Mouse (Mus musculus) embryonic facial prominence, embryonic 15.5 days (tissue): ENCODE measurements around the gene Paqr7. TPM values are rescaled to one million over a fixed set of nuclear protein-coding genes. Genes with fewer than 3 reads are reported as not detected.

ENCODE experiments used
- ATAC-seq: fragments of 200-750 bp; cut with Nextera tagmentation; 2 replicates; pipeline ENCODE4 v1.8.0; 2017; ENCODE audit warnings: low read depth, moderate TSS enrichment; ENCODE audit not compliant: insufficient number of reproducible peaks, low FRiP score, low TSS enrichment
- H3K27ac ChIP-seq: fragments of 300-500 bp; sonication (generic); replicated peaks from 2 replicates; pipeline ENCODE4 v1.5.1; 2015; ENCODE audit warnings: mild to moderate bottlenecking, inconsistent platforms
- H3K27me3 ChIP-seq: fragments of 300-500 bp; sonication (generic); 2 replicates; pipeline ENCODE4 v1.6.1; 2015; ENCODE audit warnings: inconsistent platforms
- H3K36me3 ChIP-seq: fragments of 300-500 bp; sonication (generic); 2 replicates; pipeline ENCODE4 v1.6.1; 2015; ENCODE audit warnings: mild to moderate bottlenecking, inconsistent platforms
- H3K4me1 ChIP-seq: fragments of 300-500 bp; sonication (generic); 2 replicates; pipeline ENCODE4 v1.6.1; 2015; ENCODE audit warnings: inconsistent platforms
- H3K4me2 ChIP-seq: fragments of 300-500 bp; sonication (generic); replicated peaks from 2 replicates; pipeline ENCODE4 v1.6.1; 2015; ENCODE audit warnings: mild to moderate bottlenecking, inconsistent platforms
- H3K4me3 ChIP-seq: fragments of 300-500 bp; sonication (generic); replicated peaks from 2 replicates; pipeline ENCODE4 v1.5.1; 2015; ENCODE audit warnings: mild to moderate bottlenecking, inconsistent platforms
- H3K9ac ChIP-seq: fragments of 300-500 bp; sonication (generic); 2 replicates; pipeline ENCODE4 v1.6.1; 2015; ENCODE audit warnings: inconsistent platforms
- H3K9me3 ChIP-seq: fragments of 300-500 bp; sonication (generic); replicated peaks from 2 replicates; pipeline ENCODE4 v1.6.1; 2016; ENCODE audit warnings: inconsistent platforms
- WGBS: fragments of 180-500 bp; shearing (Covaris S2); methylation state at CpG from one replicate; pipeline ENCODE4 v1.1.7; 2015; 5-methylcytosine and 5-hydroxymethylcytosine counted together
- polyA plus RNA-seq: library from polyadenylated mRNA; unstranded; fragments of >200 nt; fragmentation: Nextera tagmentation; extraction: Ambion mirVana; gene quantifications from 2 replicates; pipeline ENCODE4 v1.2.1, GENCODE M21; 2015

The Paqr7 gene
- polyA plus RNA-seq, 1 experiment from 2014 or later = 7.2 TPM

DNA sequence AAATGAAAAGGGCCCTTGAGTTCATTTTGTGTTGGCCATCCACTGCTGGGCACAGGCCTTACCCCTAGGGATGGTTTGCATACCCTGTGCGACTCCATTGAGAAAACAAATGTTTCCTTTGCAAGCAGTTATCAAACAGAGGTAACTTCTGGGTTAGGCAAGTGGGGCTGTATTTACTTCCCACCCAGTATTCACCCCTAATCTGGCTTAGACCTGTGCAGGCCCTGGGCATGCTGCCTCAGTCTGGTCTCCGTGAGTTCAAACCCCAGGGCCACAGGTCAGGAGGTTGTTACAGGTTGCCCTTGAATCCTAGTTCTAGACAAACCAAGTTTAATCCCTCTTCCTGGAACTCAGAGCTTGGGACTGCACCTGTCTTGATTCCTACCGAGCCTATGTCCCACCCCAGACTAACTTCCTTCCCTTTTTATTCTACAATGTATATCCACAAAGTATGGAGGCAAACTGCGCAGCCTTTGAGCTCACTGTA lies 8.8 kb downstream of the Paqr7 start:
- H3K27me3 ChIP-seq = no peaks in the 10 kb centered on the region
- H3K36me3 ChIP-seq = peaks cover 5% of the 10 kb centered on the region; the same call in 1 of the 2 replicates
- no peak overlapping the region for H3K27ac ChIP-seq
- 86% methylated on average over 4 of the region's 4 CpGs for WGBS
- no peaks in the 10 kb centered on the region for H3K9me3 ChIP-seq
- H3K9ac ChIP-seq = no peak overlapping the region
- H3K4me3 ChIP-seq = no peak overlapping the region
- no peak for ATAC-seq
- H3K4me1 ChIP-seq = no peaks in the 10 kb centered on the region
- H3K4me2 ChIP-seq = no peak overlapping the region

DNA sequence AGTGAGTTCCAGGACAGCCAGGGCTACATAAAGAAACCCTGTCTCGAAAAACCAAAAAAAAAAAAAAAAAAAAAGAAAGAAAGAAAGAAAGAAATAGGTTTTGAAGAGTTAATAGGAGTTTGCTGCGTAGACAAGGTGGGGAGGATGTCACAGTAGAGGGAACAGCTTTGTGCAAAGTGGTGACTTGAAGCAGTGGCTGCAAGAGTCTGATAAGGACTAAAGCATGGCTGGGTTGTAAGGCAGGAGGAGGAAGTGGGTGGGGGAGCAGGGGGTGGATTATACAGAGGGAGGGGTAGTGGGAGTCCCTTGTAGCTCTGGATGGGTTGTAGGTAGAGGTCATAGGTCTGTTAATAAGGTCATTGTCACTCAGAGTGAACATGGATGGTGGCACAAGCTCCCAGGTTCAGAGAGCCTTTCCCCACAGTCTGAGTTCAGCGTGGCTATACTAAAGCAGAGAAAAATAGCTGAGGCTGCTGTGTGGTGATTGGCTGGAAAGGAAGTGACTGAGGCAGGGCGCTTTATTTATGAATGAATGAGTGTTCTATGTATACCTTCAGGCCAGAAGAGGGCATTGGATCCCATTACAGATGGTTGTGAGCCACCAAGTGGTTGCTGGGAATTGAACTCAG lies 9.6 kb downstream of the Paqr7 start:
- Histone ChIP-seq H3K36me3 (peaks cover 5% of the 10 kb centered on the region; the same call in 1 of the 2 replicates), H3K4me2 (no peak overlapping the region), H3K27ac (no peak overlapping the region), H3K4me3 (no peak overlapping the region), H3K9ac (no peak overlapping the region), H3K4me1 (peaks cover 3% of the 10 kb centered on the region), H3K9me3 (no peaks in the 10 kb centered on the region), H3K27me3 (no peaks in the 10 kb centered on the region)
- no peak for ATAC-seq
- WGBS = 73% methylated on average over 3 of the region's 4 CpGs

DNA sequence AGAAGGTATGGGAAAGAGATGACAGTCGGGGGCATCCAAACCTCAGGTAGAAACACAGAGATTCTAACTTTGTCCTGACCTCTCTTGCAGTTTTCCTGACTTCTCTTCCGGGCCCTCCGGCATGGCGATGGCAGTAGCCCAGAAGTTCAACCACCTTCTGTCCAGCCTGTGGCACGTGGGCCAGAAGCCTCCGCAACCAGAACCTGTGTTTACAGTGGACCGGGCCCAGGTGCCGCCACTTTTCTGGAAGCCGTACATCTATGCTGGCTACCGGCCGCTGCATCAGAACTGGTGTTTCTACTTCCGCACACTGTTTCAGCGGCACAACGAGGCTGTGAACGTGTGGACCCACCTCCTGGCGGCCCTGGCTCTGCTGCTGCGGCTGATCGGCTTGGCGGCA lies 10.2 kb downstream of the Paqr7 start:
- Histone ChIP-seq H3K36me3 (peaks cover 5% of the 10 kb centered on the region; the same call in 1 of the 2 replicates), H3K9me3 (no peaks in the 10 kb centered on the region), H3K4me1 (peaks cover 9% of the 10 kb centered on the region), H3K27ac (no peak overlapping the region), H3K4me3 (no peak overlapping the region), H3K9ac (no peak overlapping the region), H3K4me2 (no peak overlapping the region), H3K27me3 (no peaks in the 10 kb centered on the region)
- no peak for ATAC-seq
- WGBS = 86% methylated on average over 19 of the region's 19 CpGs

DNA sequence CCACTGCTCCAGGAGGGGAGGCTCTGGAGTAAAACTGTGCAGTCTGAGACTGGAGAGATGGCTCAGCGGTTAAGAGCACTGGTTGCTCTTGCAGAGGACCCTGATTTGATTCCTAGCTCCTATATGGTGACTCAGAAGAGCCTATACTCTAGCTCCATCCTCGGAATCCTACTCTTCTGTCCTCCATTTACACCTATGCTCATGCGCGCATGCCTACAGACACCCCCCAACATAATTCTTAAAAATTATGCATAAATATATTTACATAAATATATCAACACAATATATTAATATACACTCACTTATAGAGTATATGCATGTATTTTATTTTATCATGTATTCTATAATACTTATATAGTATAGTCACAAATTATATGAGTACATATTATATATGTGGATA lies 13.9 kb downstream of the Paqr7 start:
- Histone ChIP-seq H3K27ac (no peak overlapping the region), H3K4me1 (peaks cover 20% of the 10 kb centered on the region), H3K4me2 (peak overlapping the region; percentile 95; the same call in 1 of the 2 replicates), H3K4me3 (peak overlapping the region; percentile 59; the same call in 1 of the 2 replicates), H3K9ac (no peak overlapping the region), H3K27me3 (no peaks in the 10 kb centered on the region), H3K9me3 (no peaks in the 10 kb centered on the region), H3K36me3 (peaks cover 5% of the 10 kb centered on the region; the same call in 1 of the 2 replicates)
- ATAC-seq = peak; percentile 21; the same call in 1 of the 2 replicates
- WGBS = 69% methylated on average over 4 of the region's 4 CpGs

DNA sequence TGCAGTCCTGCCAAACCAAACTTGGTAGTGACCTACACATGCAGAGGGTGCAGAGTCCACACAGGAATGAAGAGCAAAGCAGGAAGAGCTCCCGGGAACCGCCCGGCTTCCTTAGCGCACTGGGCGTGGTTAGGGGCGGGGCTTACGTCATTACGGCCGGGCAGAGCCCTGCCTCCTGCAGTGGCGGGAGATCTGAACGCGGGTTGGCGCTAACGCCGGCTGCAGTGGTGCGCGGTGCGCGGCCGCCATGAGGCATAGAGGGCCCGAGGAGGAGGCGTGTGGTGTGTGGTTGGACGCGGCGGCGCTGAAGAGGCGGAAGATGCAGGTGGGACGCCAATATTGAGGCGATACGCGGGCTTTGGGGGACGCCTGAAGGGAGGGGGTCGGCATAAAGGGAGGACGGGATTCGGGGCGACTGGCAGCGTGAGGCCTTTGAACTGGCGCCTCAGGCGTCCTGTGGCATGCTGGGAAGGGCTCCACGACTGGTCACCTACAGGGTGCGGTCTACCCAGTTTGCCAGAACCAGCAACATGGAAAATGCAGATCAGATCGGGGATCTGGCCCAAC lies 14.4 kb downstream of the Paqr7 start, which contains the start of gene Aunip:
Gene Aunip, plus strand, starts transcription at position 155 of the 567 bp plus-strand sequence.
- Histone ChIP-seq H3K9me3 (no peaks in the 10 kb centered on the region), H3K9ac (peak within 1 kb of the TSS; percentile 12), H3K4me3 (peak within 1 kb of the TSS; percentile 59), H3K27ac (peak within 1 kb of the TSS; percentile 60; the same call in 1 of the 2 replicates), H3K4me2 (peak within 1 kb of the TSS; percentile 95), H3K36me3 (peaks cover 5% of the 10 kb centered on the region; the same call in 1 of the 2 replicates), H3K27me3 (no peaks in the 10 kb centered on the region), H3K4me1 (peaks cover 20% of the 10 kb centered on the region)
- WGBS = under 1% methylated on average over 42 of the region's 42 CpGs
- peak; percentile 93 for ATAC-seq

DNA sequence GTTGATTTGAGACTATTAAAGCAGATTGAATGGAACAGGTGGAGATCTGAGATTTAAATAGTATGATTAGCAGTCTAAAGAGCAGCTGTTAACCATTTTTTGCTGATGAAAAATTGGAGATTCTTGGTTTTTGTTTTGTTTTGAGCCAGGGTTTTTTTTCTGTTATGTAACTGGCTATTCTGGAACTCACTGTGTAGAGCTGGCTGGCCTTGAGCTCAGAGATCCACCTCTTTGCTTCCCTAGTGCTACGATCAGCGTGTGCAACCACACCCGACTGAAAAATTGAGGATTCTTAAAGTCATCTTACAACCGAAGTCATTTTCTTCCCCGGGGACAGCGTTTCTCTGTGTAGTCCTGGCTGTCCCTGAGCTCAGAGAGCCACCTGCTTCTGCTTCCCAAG lies 15.2 kb downstream of the Paqr7 start:
- no peak for ATAC-seq
- H3K4me1 ChIP-seq = peaks cover 22% of the 10 kb centered on the region
- no peaks in the 10 kb centered on the region for H3K9me3 ChIP-seq
- no peak overlapping the region for H3K27ac ChIP-seq
- no peak overlapping the region for H3K9ac ChIP-seq
- H3K36me3 ChIP-seq = peaks cover 5% of the 10 kb centered on the region; the same call in 1 of the 2 replicates
- WGBS = 59% methylated on average over 6 of the region's 6 CpGs
- no peaks in the 10 kb centered on the region for H3K27me3 ChIP-seq
- H3K4me3 ChIP-seq = peak overlapping the region; percentile 59
- peak overlapping the region; percentile 95 for H3K4me2 ChIP-seq

DNA sequence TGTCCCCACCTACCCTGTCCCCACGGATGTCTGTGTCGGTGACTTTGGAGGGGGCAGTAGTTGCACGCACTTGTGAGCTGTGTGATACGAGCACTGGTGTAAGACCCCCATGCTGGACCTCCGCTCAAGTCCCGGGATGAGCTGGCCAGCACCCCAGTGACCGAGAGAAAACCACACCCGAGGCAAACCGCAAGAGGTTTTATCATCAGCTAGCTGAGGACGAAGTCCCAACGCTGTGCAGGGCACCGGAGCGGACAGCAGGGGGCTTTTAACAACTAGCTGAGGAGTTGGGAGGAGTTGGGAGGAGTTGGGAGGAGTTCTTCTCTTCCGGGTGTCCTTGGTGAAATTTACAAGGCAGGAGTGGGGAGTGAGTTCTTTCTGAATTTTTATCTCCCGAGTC lies 16.3 kb downstream of the Paqr7 start:
- peaks cover 32% of the 10 kb centered on the region for H3K4me1 ChIP-seq
- 0 out of 2 replicates have a peak, but pooled peaks cover 1% of the 10 kb centered on the region for H3K36me3 ChIP-seq
- ATAC-seq = no peak
- H3K4me2 ChIP-seq = peak overlapping the region; percentile 46
- H3K27ac ChIP-seq = no peak overlapping the region
- WGBS = 22% methylated on average over 15 of the region's 15 CpGs
- peak overlapping the region; percentile 20 for H3K4me3 ChIP-seq
- H3K27me3 ChIP-seq = no peaks in the 10 kb centered on the region
- no peaks in the 10 kb centered on the region for H3K9me3 ChIP-seq
- no peak overlapping the region for H3K9ac ChIP-seq

DNA sequence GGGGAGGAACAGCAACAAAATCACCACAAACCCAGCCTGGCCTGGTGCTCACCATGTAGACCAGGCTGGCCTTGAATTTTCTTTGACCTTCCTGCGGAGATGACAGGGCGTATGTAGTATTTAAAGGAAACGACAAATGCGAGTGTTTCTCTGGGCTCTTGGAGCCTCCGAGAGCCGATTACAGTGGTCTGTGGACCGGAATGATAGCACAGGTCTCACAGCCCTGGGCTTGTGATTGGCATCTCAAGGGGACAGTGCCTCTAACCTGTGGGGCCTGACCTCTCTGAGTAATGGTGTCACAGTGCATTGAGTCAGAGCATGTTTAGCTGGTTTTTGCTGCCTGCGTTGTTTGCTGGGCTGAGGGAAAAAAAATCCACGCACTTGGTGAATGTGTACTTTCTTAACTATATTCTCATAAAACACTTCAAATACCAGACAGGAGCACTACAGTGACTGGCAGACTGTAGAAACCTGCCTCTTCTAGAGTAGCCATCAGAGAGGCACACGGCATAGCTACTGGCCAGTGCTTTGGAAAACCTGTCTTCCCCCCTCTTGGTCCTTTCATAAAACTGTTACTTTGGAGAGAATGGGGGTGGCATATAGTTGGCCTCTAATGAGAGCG lies 17.9 kb downstream of the Paqr7 start:
- H3K9me3 ChIP-seq = no peaks in the 10 kb centered on the region

DNA sequence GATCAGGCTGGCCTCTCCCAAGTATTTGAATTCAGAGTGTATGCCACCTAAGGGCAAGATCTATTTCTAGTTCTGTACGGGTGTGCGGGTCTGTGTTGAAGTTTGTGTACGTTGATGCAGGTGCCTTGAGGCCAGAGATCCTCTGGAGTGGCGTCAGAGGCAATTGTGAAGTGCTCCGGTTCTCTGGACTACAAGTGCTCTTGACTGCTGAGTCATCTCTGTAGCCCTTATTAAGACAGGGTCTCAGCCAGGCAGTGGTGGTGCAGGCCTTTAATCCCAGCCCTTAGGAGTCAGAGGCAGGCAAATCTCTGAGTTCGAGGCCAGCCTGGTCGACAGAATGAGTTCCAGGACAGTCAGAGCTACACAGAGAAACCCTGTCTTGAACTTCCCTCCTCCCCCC lies 19.1 kb downstream of the Paqr7 start:
- Histone ChIP-seq H3K27me3 (no peaks in the 10 kb centered on the region), H3K27ac (no peak overlapping the region), H3K4me1 (peaks cover 33% of the 10 kb centered on the region), H3K4me3 (no peak overlapping the region), H3K9me3 (no peaks in the 10 kb centered on the region), H3K9ac (no peak overlapping the region), H3K4me2 (no peak overlapping the region), H3K36me3 (no peaks in the 10 kb centered on the region)
- 74% methylated on average over 7 of the region's 7 CpGs for WGBS
- no peak for ATAC-seq

More for the DNA sequence above, 17.9 kb downstream of the Paqr7 start:
- Histone ChIP-seq H3K4me3 (no peak overlapping the region), H3K27ac (no peak overlapping the region), H3K4me2 (no peak overlapping the region), H3K27me3 (no peaks in the 10 kb centered on the region), H3K4me1 (peaks cover 33% of the 10 kb centered on the region), H3K36me3 (no peaks in the 10 kb centered on the region), H3K9ac (no peak overlapping the region)
- ATAC-seq = no peak
- WGBS = 84% methylated on average over 11 of the region's 11 CpGs

DNA sequence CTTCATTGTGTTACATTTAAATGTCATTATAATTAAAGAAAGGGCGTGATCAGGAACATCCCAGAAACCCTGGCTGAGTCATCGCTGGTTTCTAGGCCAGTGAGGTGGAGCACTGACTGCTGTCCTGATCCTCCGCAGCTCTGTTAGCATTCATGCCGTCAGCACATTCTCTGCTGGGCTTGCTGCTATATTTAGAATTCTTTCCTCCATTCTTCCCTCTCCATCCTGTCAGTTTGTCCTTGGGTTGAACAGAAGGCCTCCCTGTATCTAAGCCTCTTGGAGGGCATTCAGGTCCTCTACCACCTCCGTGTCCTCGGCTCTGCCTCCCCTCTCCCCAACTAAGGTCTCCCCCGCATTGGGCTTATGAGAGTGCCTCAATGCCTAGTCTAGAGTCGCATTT lies 20.5 kb downstream of the Paqr7 start:
- no peak for ATAC-seq
- WGBS = 62% methylated on average over 8 of the region's 8 CpGs

DNA sequence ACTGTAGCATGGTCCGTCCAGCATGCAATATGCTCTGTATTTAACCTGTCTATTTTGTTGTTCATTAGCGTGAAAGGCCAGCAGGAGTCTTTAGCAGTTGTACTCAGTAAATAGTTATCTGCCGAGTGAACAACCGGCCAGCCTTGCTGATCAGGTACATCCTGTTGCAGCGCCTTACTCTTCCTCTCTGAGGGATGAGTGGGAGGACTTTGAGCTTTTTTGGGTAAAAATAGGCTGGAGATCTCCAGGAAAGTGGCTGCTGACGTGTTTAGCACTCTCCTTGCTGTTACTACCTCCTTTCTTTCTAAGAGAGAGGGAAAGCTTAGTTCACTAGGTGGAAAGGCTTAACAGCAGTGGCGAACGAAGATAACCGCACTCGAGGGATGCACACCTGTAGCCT lies 21.2 kb downstream of the Paqr7 start:
- Histone ChIP-seq H3K4me2 (no peak overlapping the region), H3K27ac (no peak overlapping the region; the same call in 1 of the 2 replicates), H3K36me3 (peaks cover 3% of the 10 kb centered on the region; the same call in 1 of the 2 replicates), H3K4me3 (no peak overlapping the region), H3K9me3 (no peaks in the 10 kb centered on the region), H3K9ac (no peak overlapping the region), H3K4me1 (peaks cover 18% of the 10 kb centered on the region), H3K27me3 (no peaks in the 10 kb centered on the region)
- no peak for ATAC-seq
- WGBS = 87% methylated on average over 10 of the region's 10 CpGs

More for the DNA sequence above, 20.5 kb downstream of the Paqr7 start:
- Histone ChIP-seq H3K36me3 (0 out of 2 replicates have a peak, but pooled peaks cover 3% of the 10 kb centered on the region), H3K9ac (no peak overlapping the region), H3K4me1 (peaks cover 22% of the 10 kb centered on the region), H3K4me2 (no peak overlapping the region), H3K27ac (no peak overlapping the region; the same call in 1 of the 2 replicates), H3K4me3 (no peak overlapping the region), H3K27me3 (no peaks in the 10 kb centered on the region), H3K9me3 (no peaks in the 10 kb centered on the region)
